Mouse (Mus musculus) lung, adult 2 months (tissue): Measurements from ENCODE around the gene Rassf10.

Source experiments
- CTCF ChIP-seq: fragments of 200-500 bp; IDR thresholded peaks from 2 replicates; pipeline ENCODE4 v1.5.1; 2011; ENCODE audit warnings: mild to moderate bottlenecking, low read length, control low read depth; ENCODE audit not compliant: insufficient read depth
- POLR2A ChIP-seq: fragments of 200-500 bp; IDR thresholded peaks from 2 replicates; pipeline ENCODE4 v1.6.1; 2011; ENCODE audit warnings: low read depth, mild to moderate bottlenecking, control low read depth, low read length, borderline replicate concordance; ENCODE audit errors: extremely low read depth

GRCm38 (mm10) chr7:112955955-112956354 is 2.2 kb downstream of the Rassf10 start:
- TF ChIP-seq CTCF (no peak), POLR2A (no peak)
